ENCODE assay signal across 7 mouse cellular contexts in genomic region chr10:118869591-118870001, GRCm38 (mm10). TPM values are rescaled to one million over a fixed set of nuclear protein-coding genes. Genes with fewer than 3 reads are reported as not detected.
DNase-seq lines count a peak whose midpoint lies in the region; ATAC-seq and TF ChIP-seq lines count a peak whose summit lies in the region.

No protein-coding gene starts in this region.

- H3K36me3 ChIP-seq in intestine, embryonic 15.5 days = no peaks in the 10 kb centered on the region
- H3K36me3 ChIP-seq in midbrain, embryonic 10.5 days = peaks cover 10% of the 10 kb centered on the region
- H3K36me3 ChIP-seq in small intestine, adult 2 months (ENCODE audit: control insufficient read depth, insufficient read depth, low read length) = peaks cover 9% of the 10 kb centered on the region

- intact Hi-C loops in left cerebral cortex, postnatal 36 days (cut with DNase I) = loop anchor here (2.0 to 5.0 kb wide), 3 partner anchors 87 to 277 kb away; no protein-coding TSS in a partner anchor

- H3K4me1 ChIP-seq in intestine, embryonic 15.5 days (replicated peaks) = peaks cover 23% of the 10 kb centered on the region
- peaks cover 49% of the 10 kb centered on the region for H3K4me1 ChIP-seq in midbrain, embryonic 10.5 days
- peaks cover 21% of the 10 kb centered on the region; the same call in 1 of the 2 replicates for H3K4me1 ChIP-seq in small intestine, adult 2 months (ENCODE audit: control insufficient read depth, insufficient read depth, insufficient read length, low read length)

- peak; percentile 94 for ATAC-seq in activated CD4-positive, CD25-positive, alpha-beta regulatory T cell, adult 4 months
- peak; percentile 83 for ATAC-seq in common myeloid progenitor, adult 5-6 weeks (replicated peaks; ENCODE audit: low read depth, poor library complexity, severe bottlenecking)
- peak; percentile 84 for ATAC-seq in intestine, embryonic 15.5 days

- H3K27ac ChIP-seq in intestine, embryonic 15.5 days = peak overlapping the region; percentile 93
- peak overlapping the region; percentile 99 for H3K27ac ChIP-seq in midbrain, embryonic 10.5 days (replicated peaks)
- peak overlapping the region; percentile 93 for H3K27ac ChIP-seq in small intestine, adult 2 months (ENCODE audit: insufficient read depth, low read depth, low read length)

- H3K27me3 ChIP-seq in intestine, embryonic 15.5 days (replicated peaks) = no peaks in the 10 kb centered on the region
- no peaks in the 10 kb centered on the region for H3K27me3 ChIP-seq in midbrain, embryonic 10.5 days (ENCODE audit: low read depth, poor library complexity, severe bottlenecking)
- no peaks in the 10 kb centered on the region for H3K27me3 ChIP-seq in small intestine, adult 2 months (ENCODE audit: control insufficient read depth, insufficient read depth, low read length)

- no peaks in the 10 kb centered on the region for H3K9me3 ChIP-seq in intestine, embryonic 15.5 days
- no peaks in the 10 kb centered on the region for H3K9me3 ChIP-seq in midbrain, embryonic 10.5 days (replicated peaks)

- WGBS in intestine, embryonic 15.5 days = under 1% methylated on average over 16 of the region's 16 CpGs
- 1% methylated on average over 16 of the region's 16 CpGs for WGBS in midbrain, embryonic 10.5 days
- under 1% methylated on average over 16 of the region's 16 CpGs for WGBS in small intestine, adult 2 months

- peak overlapping the region; percentile 98 for H3K4me2 ChIP-seq in intestine, embryonic 15.5 days (replicated peaks)

- peak; percentile 25; the same call in 1 of the 2 replicates for TF ChIP-seq POLR2A in small intestine, adult 2 months (IDR thresholded peaks at IDR 0.05; ENCODE audit: low read depth, low read length)

- TF ChIP-seq CTCF in small intestine, adult 2 months (IDR thresholded peaks at IDR 0.05; ENCODE audit: extremely low read depth, insufficient read length, insufficient replicate concordance, low read depth, low read length) = no peak

- H3K9ac ChIP-seq in intestine, embryonic 15.5 days = peak overlapping the region; percentile 60

- H3K4me3 ChIP-seq in intestine, embryonic 15.5 days (replicated peaks) = peak overlapping the region; percentile 71
- H3K4me3 ChIP-seq in midbrain, embryonic 10.5 days = peak overlapping the region; percentile 92
- H3K4me3 ChIP-seq in small intestine, adult 2 months (ENCODE audit: low read depth, low read length) = peak overlapping the region; percentile 86

- peak; percentile 74 for DNase-seq in gastrocnemius, postnatal 25 days
- peak; percentile 67 to 70 for DNase-seq in left cerebral cortex, postnatal 36 days (ENCODE audit: low spot score in 2 of 2)
- peak; percentile 84 for DNase-seq in midbrain, embryonic 10.5 days (ENCODE audit: low spot score)

RNA-seq across cellular contexts. Expression of gene Dyrk2, which starts 0.4 kb away (rescaled TPM):
- polyA plus RNA-seq in activated CD4-positive, CD25-positive, alpha-beta regulatory T cell, adult 4 months (2017; shearing (Covaris generic)) = 10 to 100 TPM in 1 of 2 experiments, 1 to 10 TPM in 1; 8.0 to 11.0 TPM
- 15.7 and 18.7 TPM in 2 replicates for total RNA-seq in common myeloid progenitor, adult 5-6 weeks (2017)
- 10 to 100 TPM; 31.8 to 83.3 TPM for total RNA-seq in gastrocnemius, postnatal 25 days (2021)
- polyA plus RNA-seq in intestine, embryonic 15.5 days (2015; fragmentation: Nextera tagmentation; extraction: Ambion mirVana) = 9.5 TPM in 2 replicates
- total RNA-seq in left cerebral cortex, postnatal 36 days (2021) = 10 to 100 TPM; 48.6 to 53.4 TPM
- polyA plus RNA-seq in midbrain, embryonic 10.5 days (2016; fragmentation: Nextera tagmentation; extraction: Ambion mirVana) = 6.6 and 6.7 TPM in 2 replicates
- polyA plus RNA-seq in small intestine, adult 2 months (2012; rRNA removed) = 10.5 and 27.7 TPM in 2 replicates

Comparison
In these comparisons a context has a peak if more than half of its experiments do, and no peak if none do; other contexts are left out.
1. Peak in every context shown above with its lines: DNase-seq, ATAC-seq, H3K4me3 ChIP-seq and H3K27ac ChIP-seq.